15 mouse cellular contexts compared by ENCODE assay signal in the genomic region with DNA sequence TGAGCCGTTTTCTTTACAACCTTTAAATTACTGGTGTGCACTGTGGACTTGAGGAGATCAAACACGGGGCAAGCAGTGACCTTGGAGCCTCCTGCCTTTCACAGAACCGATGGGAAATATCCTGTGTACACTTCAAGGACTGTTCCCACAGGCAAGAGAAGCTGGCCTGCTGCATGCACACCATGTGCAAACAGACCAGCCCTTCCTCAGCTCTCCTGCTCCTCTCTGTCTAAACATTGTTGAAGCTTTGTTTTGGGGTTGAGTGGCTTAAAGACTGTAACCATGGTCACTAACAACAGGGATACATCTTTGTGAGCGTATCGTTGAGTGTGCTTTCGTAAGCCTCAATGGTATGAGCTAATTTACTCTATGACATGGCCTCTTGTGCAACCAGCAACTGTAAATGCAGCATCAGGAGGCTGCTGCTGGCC. TPM values are rescaled to one million over a fixed set of nuclear protein-coding genes. Genes with fewer than 3 reads are reported as not detected.
DNase-seq lines count a peak whose midpoint lies in the region; ATAC-seq lines count a peak whose summit lies in the region.
"Had no signal": no experiment of that assay in that cellular context is flagged by ENCODE, and none has a peak within 500 bp of the region (broad histone marks: within the 10 kb centered on the region; RNA-seq: fewer than 3 reads in every experiment).

No protein-coding gene starts in this region.

- 0 out of 2 replicates have a peak overlapping the region, but pooled peaks have one; percentile 17 for H3K27ac ChIP-seq in embryonic facial prominence, embryonic 15.5 days (replicated peaks)
- no peak overlapping the region for H3K27ac ChIP-seq in embryonic facial prominence, embryonic 10.5 days (replicated peaks)
- H3K27ac ChIP-seq in intestine, embryonic 16.5 days (ENCODE audit: low read length), result peak overlapping the region; percentile 21; the same call in 1 of the 2 replicates
- H3K27ac ChIP-seq in lung, embryonic 15.5 days, result peak overlapping the region; percentile 24
- H3K27ac ChIP-seq: heart, embryonic 15.5 days; hindbrain, embryonic 15.5 days; layer of hippocampus, adult 2 months; midbrain, embryonic 10.5 days had no signal

- H3K4me3 ChIP-seq in embryonic facial prominence, embryonic 15.5 days (replicated peaks), result no peak overlapping the region
- H3K4me3 ChIP-seq in embryonic facial prominence, embryonic 10.5 days, result no peak overlapping the region
- H3K4me3 ChIP-seq in intestine, embryonic 16.5 days (ENCODE audit: low read length), result no peak overlapping the region
- H3K4me3 ChIP-seq in lung, embryonic 15.5 days, result no peak overlapping the region
- H3K4me3 ChIP-seq: heart, embryonic 15.5 days; hindbrain, embryonic 15.5 days; midbrain, embryonic 10.5 days had no signal

- H3K9ac ChIP-seq in embryonic facial prominence, embryonic 15.5 days, result no peak overlapping the region
- H3K9ac ChIP-seq in intestine, embryonic 16.5 days (ENCODE audit: low read depth, low read length), result no peak overlapping the region
- H3K9ac ChIP-seq in lung, embryonic 15.5 days, result no peak overlapping the region
- H3K9ac ChIP-seq: heart, embryonic 15.5 days; hindbrain, embryonic 15.5 days had no signal

- DNase-seq in embryonic facial prominence, embryonic 10.5 days (ENCODE audit: low spot score), result no peak
- no peak for DNase-seq in retina, postnatal 1 day
- no peak for DNase-seq in c-Kit-positive CD71-positive TER-119-positive erythroid progenitor cells, embryonic 14.5 days (ENCODE audit: low spot score)
- DNase-seq: adrenal gland, adult 2 months; gastrocnemius, postnatal 36 days; right cerebral cortex, postnatal 4 days had no signal

- 0 out of 2 replicates have a peak, but pooled peaks cover 7% of the 10 kb centered on the region for H3K4me1 ChIP-seq in embryonic facial prominence, embryonic 15.5 days
- peaks cover 24% of the 10 kb centered on the region for H3K4me1 ChIP-seq in embryonic facial prominence, embryonic 10.5 days
- H3K4me1 ChIP-seq in intestine, embryonic 16.5 days (ENCODE audit: control insufficient read depth, insufficient read depth, low read length), result peaks cover 8% of the 10 kb centered on the region; the same call in 1 of the 2 replicates
- H3K4me1 ChIP-seq in lung, embryonic 15.5 days, result peaks cover 31% of the 10 kb centered on the region
- H3K4me1 ChIP-seq: hindbrain, embryonic 15.5 days had no signal

- ATAC-seq in embryonic facial prominence, embryonic 15.5 days (ENCODE audit: insufficient number of reproducible peaks, low FRiP score, low TSS enrichment, low read depth), result no peak
- ATAC-seq in intestine, embryonic 16.5 days, result peak; percentile 71
- no peak; the same call in 1 of the 2 replicates for ATAC-seq in lung, embryonic 15.5 days (ENCODE audit: borderline replicate concordance, extremely low read depth, low FRiP score, low TSS enrichment)
- ATAC-seq in megakaryocyte progenitor cell, adult 5-6 weeks (replicated peaks; ENCODE audit: poor library complexity), result peak; percentile 71
- ATAC-seq in erythroblast, adult 5-6 weeks (replicated peaks; ENCODE audit: low FRiP score, poor library complexity, severe bottlenecking), result no peak

- no peak overlapping the region for H3K4me2 ChIP-seq in embryonic facial prominence, embryonic 15.5 days (replicated peaks)
- H3K4me2 ChIP-seq in intestine, embryonic 16.5 days (ENCODE audit: low read depth, low read length), result no peak overlapping the region
- no peak overlapping the region for H3K4me2 ChIP-seq in lung, embryonic 15.5 days
- H3K4me2 ChIP-seq: heart, embryonic 15.5 days; hindbrain, embryonic 15.5 days had no signal

- H3K27me3 ChIP-seq in embryonic facial prominence, embryonic 15.5 days, result no peaks in the 10 kb centered on the region
- H3K27me3 ChIP-seq in embryonic facial prominence, embryonic 10.5 days (replicated peaks; ENCODE audit: low read depth, poor library complexity, severe bottlenecking), result no peaks in the 10 kb centered on the region
- H3K27me3 ChIP-seq in intestine, embryonic 16.5 days (replicated peaks; ENCODE audit: control insufficient read depth, insufficient read depth, low read length), result no peaks in the 10 kb centered on the region
- no peaks in the 10 kb centered on the region for H3K27me3 ChIP-seq in lung, embryonic 15.5 days
- H3K27me3 ChIP-seq: heart, embryonic 15.5 days; hindbrain, embryonic 15.5 days had no signal

- WGBS in embryonic facial prominence, embryonic 15.5 days, result 69% methylated on average over 6 of the region's 6 CpGs
- 75% methylated on average over 6 of the region's 6 CpGs for WGBS in embryonic facial prominence, embryonic 10.5 days
- WGBS in intestine, embryonic 16.5 days, result 33% methylated on average over 6 of the region's 6 CpGs
- WGBS in lung, embryonic 15.5 days, result 34% methylated on average over 6 of the region's 6 CpGs

- no peaks in the 10 kb centered on the region for H3K36me3 ChIP-seq in embryonic facial prominence, embryonic 15.5 days
- no peaks in the 10 kb centered on the region for H3K36me3 ChIP-seq in embryonic facial prominence, embryonic 10.5 days (replicated peaks)
- H3K36me3 ChIP-seq in intestine, embryonic 16.5 days (ENCODE audit: control insufficient read depth, insufficient read depth, low read length), result no peaks in the 10 kb centered on the region
- no peaks in the 10 kb centered on the region for H3K36me3 ChIP-seq in lung, embryonic 15.5 days
- H3K36me3 ChIP-seq: heart, embryonic 15.5 days; hindbrain, embryonic 15.5 days; midbrain, embryonic 10.5 days had no signal

- no peaks in the 10 kb centered on the region for H3K9me3 ChIP-seq in embryonic facial prominence, embryonic 15.5 days (replicated peaks)
- H3K9me3 ChIP-seq in embryonic facial prominence, embryonic 10.5 days, result no peaks in the 10 kb centered on the region
- no peaks in the 10 kb centered on the region for H3K9me3 ChIP-seq in intestine, embryonic 16.5 days (ENCODE audit: control insufficient read depth, low read length)
- H3K9me3 ChIP-seq in lung, embryonic 15.5 days, result no peaks in the 10 kb centered on the region
- H3K9me3 ChIP-seq: heart, embryonic 15.5 days; hindbrain, embryonic 15.5 days; midbrain, embryonic 10.5 days had no signal

RNA-seq across cellular contexts. Expression of gene Agps, which starts 50.2 kb away (rescaled TPM):
- polyA plus RNA-seq in embryonic facial prominence, embryonic 15.5 days (2015; fragmentation: Nextera tagmentation; extraction: Ambion mirVana), result 24.5 and 27.6 TPM in 2 replicates
- 48.7 and 52.4 TPM in 2 replicates for polyA plus RNA-seq in embryonic facial prominence, embryonic 10.5 days (2016; fragmentation: Nextera tagmentation; extraction: Ambion mirVana)
- 18.3 and 21.8 TPM in 2 replicates for polyA plus RNA-seq in intestine, embryonic 16.5 days (2015; fragmentation: Nextera tagmentation; extraction: Ambion mirVana)
- polyA plus RNA-seq in lung, embryonic 15.5 days (2015; fragmentation: Nextera tagmentation; extraction: Ambion mirVana), result 42.3 and 45.2 TPM in 2 replicates
- total RNA-seq in megakaryocyte progenitor cell, adult 5-6 weeks (2015), result 218 and 225 TPM in 2 replicates
- 188 and 201 TPM in 2 replicates for total RNA-seq in megakaryocyte progenitor cell, adult 5-6 weeks (2017)
- 45.1 and 47.7 TPM in 2 replicates for total RNA-seq in erythroblast, adult 5-6 weeks (2015; ENCODE audit: low replicate concordance)
- total RNA-seq in erythroblast, adult 5-6 weeks (2017; ENCODE audit: low replicate concordance), result 44.5 and 51.9 TPM in 2 replicates

Comparison
In these comparisons a context has a peak if more than half of its experiments do, and no peak if none do; other contexts are left out.
1. ATAC-seq: peak in intestine, embryonic 16.5 days (single experiment) and megakaryocyte progenitor cell, adult 5-6 weeks (single experiment); none in embryonic facial prominence, embryonic 15.5 days (single experiment), lung, embryonic 15.5 days (single experiment) and erythroblast, adult 5-6 weeks (single experiment).